Mouse (Mus musculus) myocyte (in vitro differentiated cells): ENCODE measurements at regions not wholly inside any gene's neighbourhood (a gene's known extent, or its start where the extent isn't known, plus 50 kb on each side); places are given as distances from the start of the nearest gene placed in this dataset.

Experiments
- H3K27me3 ChIP-seq: one replicate; pipeline ENCODE4 v1.6.1; 2011; ENCODE audit not compliant: control insufficient read depth, insufficient read depth, insufficient read length
- H3K36me3 ChIP-seq: one replicate; pipeline ENCODE4 v1.6.1; 2011; ENCODE audit not compliant: control insufficient read depth, insufficient read depth
- H3K4me2 ChIP-seq: one replicate; pipeline ENCODE4 v1.6.1; 2011; ENCODE audit warnings: low read depth, control low read depth
- H3K4me3 ChIP-seq: one replicate; pipeline ENCODE4 v1.5.1; 2011; ENCODE audit warnings: mild to moderate bottlenecking, control low read depth, moderate library complexity
- H3K79me2 ChIP-seq: one replicate; pipeline ENCODE4 v1.6.1; 2011; ENCODE audit not compliant: control insufficient read depth, insufficient read depth
- H3ac ChIP-seq: one replicate; pipeline ENCODE4 v1.6.1; 2011; ENCODE audit not compliant: control insufficient read depth, insufficient read length
- CEBPB ChIP-seq: IDR thresholded peaks from 2 replicates; pipeline ENCODE4 v1.6.1; 2011; ENCODE audit warnings: mild to moderate bottlenecking, moderate library complexity; ENCODE audit not compliant: poor library complexity, insufficient read depth, severe bottlenecking
- E2F4 ChIP-seq: IDR thresholded peaks from one replicate; pipeline ENCODE4 v1.6.1; 2011; ENCODE audit warnings: mild to moderate bottlenecking, control low read depth, moderate library complexity; ENCODE audit not compliant: insufficient read depth
- MAX ChIP-seq: IDR thresholded peaks from one replicate; pipeline ENCODE4 v1.6.1; 2011; ENCODE audit warnings: low read depth, mild to moderate bottlenecking, control low read depth
- MYOD1 ChIP-seq, 3 experiments: IDR thresholded peaks; one replicate each; pipeline ENCODE4 v1.6.1; 2011; ENCODE audit warnings: control low read depth in 2 of 3, low read depth in 2 of 3, mild to moderate bottlenecking in 2 of 3, moderate library complexity in 1 of 3; ENCODE audit not compliant: insufficient read length in 2 of 3, control insufficient read depth in 1 of 3
- MYOG ChIP-seq, 3 experiments: IDR thresholded peaks; one replicate each; pipeline ENCODE4 v1.6.1; 2011; ENCODE audit warnings: control low read depth in 2 of 3, low read depth in 2 of 3, mild to moderate bottlenecking in 2 of 3; ENCODE audit not compliant: insufficient read length in 2 of 3, control insufficient read depth in 1 of 3, insufficient read depth in 1 of 3
- POLR2A ChIP-seq: IDR thresholded peaks from one replicate; pipeline ENCODE4 v1.6.1; 2011; ENCODE audit warnings: low read depth, mild to moderate bottlenecking, control low read depth, moderate library complexity; ENCODE audit not compliant: insufficient read length
- POLR2AphosphoS2 ChIP-seq: IDR thresholded peaks from one replicate; pipeline ENCODE4 v1.6.1; 2011; ENCODE audit warnings: low read depth, control low read depth; ENCODE audit not compliant: insufficient read length
- REST ChIP-seq: IDR thresholded peaks from one replicate; pipeline ENCODE4 v1.6.1; 2011; ENCODE audit warnings: mild to moderate bottlenecking, control low read depth, moderate library complexity; ENCODE audit not compliant: insufficient read depth, insufficient read length
- SRF ChIP-seq: IDR thresholded peaks from one replicate; pipeline ENCODE4 v1.6.1; 2011; ENCODE audit warnings: low read depth; ENCODE audit not compliant: control insufficient read depth, insufficient read length
- TCF12 ChIP-seq: IDR thresholded peaks from one replicate; pipeline ENCODE4 v1.6.1; 2011; ENCODE audit warnings: mild to moderate bottlenecking, control low read depth; ENCODE audit not compliant: poor library complexity, insufficient read depth, severe bottlenecking
- USF1 ChIP-seq: IDR thresholded peaks from one replicate; pipeline ENCODE4 v1.6.1; 2011; ENCODE audit warnings: low read depth, mild to moderate bottlenecking, control low read depth, moderate library complexity

- Histone ChIP-seq H3K79me2 (no peaks in the 10 kb centered on the region), H3K4me3 (no peak overlapping the region), H3K4me2 (no peak overlapping the region), H3K27me3 (no peaks in the 10 kb centered on the region), H3ac (no peak overlapping the region), H3K36me3 (no peaks in the 10 kb centered on the region)
- TF ChIP-seq MYOG (IDR thresholded peaks at IDR 0.05; ENCODE audit: control insufficient read depth in 1 of 3, insufficient read depth in 1 of 3, insufficient read length in 2 of 3, low read depth in 2 of 3) (no peak), MYOD1 (IDR thresholded peaks at IDR 0.05; ENCODE audit: control insufficient read depth in 1 of 3, insufficient read length in 2 of 3, low read depth in 2 of 3) (no peak), MAX (no peak), E2F4 (no peak), POLR2A (no peak), SRF (no peak), POLR2AphosphoS2 (no peak), TCF12 (no peak), USF1 (no peak), CEBPB (no peak), REST (no peak)
Observed at GRCm38 (mm10) chr4:6508091-6508490, 1714.9 kb upstream of the Impad1 start.
